Mouse (Mus musculus): Measurements from ENCODE around the gene Prmt8.
A peak's percentile ranks its signal among the peaks of the same experiment; 100 is the strongest.

Gene Prmt8

GRCm38 (mm10) chr6:127769275-127770156, at the start of gene Prmt8:
TSS of gene Prmt8 (minus strand) at chr6:127769472.
- no peak for DNase-seq (ENCODE audit: low read depth, low spot score)

- no peak for DNase-seq (ENCODE audit: low read depth, low spot score)
Measured at GRCm38 (mm10) chr6:127803046-127803729, 33.9 kb upstream of the Prmt8 start.

- no peak for DNase-seq (ENCODE audit: low read depth, low spot score)
Measured at GRCm38 (mm10) chr6:127802211-127802610, 32.9 kb upstream of the Prmt8 start.

GRCm38 (mm10) chr6:127790023-127790422, 20.8 kb upstream of the Prmt8 start:
- no peak for DNase-seq (ENCODE audit: low read depth, low spot score)

GRCm38 (mm10) chr6:127770806-127771205, 1.5 kb upstream of the Prmt8 start:
- no peak for DNase-seq (ENCODE audit: low read depth, low spot score)

GRCm38 (mm10) chr6:127768621-127769274, 524 bp downstream of the Prmt8 start:
- no peak for DNase-seq (ENCODE audit: low read depth, low spot score)

GRCm38 (mm10) chr6:127767706-127768493, 1.4 kb downstream of the Prmt8 start:
- peak; percentile 51 for DNase-seq (ENCODE audit: low read depth, low spot score)

GRCm38 (mm10) chr6:127767201-127767705, 2.0 kb downstream of the Prmt8 start:
- no peak for DNase-seq (ENCODE audit: low read depth, low spot score)

GRCm38 (mm10) chr6:127766641-127767200, 2.6 kb downstream of the Prmt8 start:
- DNase-seq (ENCODE audit: low read depth, low spot score): no peak

GRCm38 (mm10) chr6:127766041-127766604, 3.1 kb downstream of the Prmt8 start:
- no peak for DNase-seq (ENCODE audit: low read depth, low spot score)

- DNase-seq (ENCODE audit: low read depth, low spot score): no peak
Measured at GRCm38 (mm10) chr6:127765573-127765972, 3.7 kb downstream of the Prmt8 start.

- no peak for DNase-seq (ENCODE audit: low read depth, low spot score)
Measured at GRCm38 (mm10) chr6:127758264-127758663, 11.0 kb downstream of the Prmt8 start.

- DNase-seq (ENCODE audit: low read depth, low spot score): no peak
Measured at GRCm38 (mm10) chr6:127757667-127758167, 11.6 kb downstream of the Prmt8 start.

GRCm38 (mm10) chr6:127756856-127757255, 12.4 kb downstream of the Prmt8 start:
- DNase-seq (ENCODE audit: low read depth, low spot score): no peak

GRCm38 (mm10) chr6:127753228-127753627, 16.0 kb downstream of the Prmt8 start:
- no peak for DNase-seq (ENCODE audit: low read depth, low spot score)

GRCm38 (mm10) chr6:127752681-127753080, 16.6 kb downstream of the Prmt8 start:
- DNase-seq (ENCODE audit: low read depth, low spot score): no peak

GRCm38 (mm10) chr6:127751499-127751898, 17.8 kb downstream of the Prmt8 start:
- DNase-seq (ENCODE audit: low read depth, low spot score): no peak

GRCm38 (mm10) chr6:127748793-127749192, 20.5 kb downstream of the Prmt8 start:
- no peak for DNase-seq (ENCODE audit: low read depth, low spot score)

GRCm38 (mm10) chr6:127742290-127742689, 27.0 kb downstream of the Prmt8 start:
- no peak for DNase-seq (ENCODE audit: low read depth, low spot score)

- DNase-seq (ENCODE audit: low read depth, low spot score): no peak
Measured at GRCm38 (mm10) chr6:127741162-127741561, 28.1 kb downstream of the Prmt8 start.
